Mouse (Mus musculus): ENCODE results near the gene Adat1. TPM values are rescaled to one million over a fixed set of nuclear protein-coding genes. Genes with fewer than 3 reads are reported as not detected.

The Adat1 gene
- polyA plus RNA-seq, 1 experiment from 2014 or later = 13.9 TPM

DNA sequence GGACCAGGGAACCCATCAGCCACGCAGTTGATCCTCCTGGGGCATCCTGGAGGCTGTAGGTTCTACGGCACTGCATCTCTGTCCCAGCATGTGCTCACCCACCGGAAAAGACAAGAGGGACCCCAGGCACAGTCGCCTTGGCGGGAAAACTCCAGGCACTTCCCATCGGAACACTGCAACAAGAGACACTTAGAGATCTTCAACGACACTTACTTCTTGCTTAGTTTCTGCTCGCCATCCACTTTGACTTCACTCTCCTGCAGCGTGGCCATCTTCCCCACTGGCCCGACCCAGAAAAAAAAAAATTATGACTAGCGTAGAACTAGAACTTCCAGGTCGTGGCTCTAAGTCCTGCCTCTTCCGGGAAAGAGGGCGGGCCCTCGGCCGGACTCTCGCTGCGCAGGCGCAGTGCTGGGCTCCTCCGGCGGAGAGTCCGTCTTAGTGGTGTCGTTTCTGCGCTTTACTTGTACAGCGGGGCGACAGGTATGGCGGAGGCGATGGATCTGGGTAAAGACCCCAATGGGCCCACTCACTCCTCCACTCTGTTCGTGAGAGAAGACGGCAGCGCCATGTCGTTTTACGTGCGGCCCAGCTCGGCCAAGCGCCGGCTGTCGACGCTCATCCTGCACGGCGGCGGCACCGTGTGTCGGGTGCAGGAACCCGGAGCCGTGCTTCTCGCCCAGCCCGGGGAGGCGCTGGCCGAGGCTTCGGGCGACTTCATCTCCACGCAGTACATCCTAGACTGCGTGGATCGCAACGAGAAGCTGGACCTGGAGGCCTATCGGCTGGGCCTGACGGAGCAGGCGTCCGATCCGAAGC is 19.1 kb upstream of the Adat1 start, which contains the start of the genes Kars and Terf2ip:
Gene Kars (minus strand): TSS at position 327 of the 819 bp plus-strand sequence.
Gene Terf2ip (plus strand): TSS at position 402 of the 819 bp plus-strand sequence.
- Histone ChIP-seq H3K27ac (replicated peaks; ENCODE audit: low read depth, low read length) (peak within 1 kb of the TSS; percentile 59), H3K4me3 (ENCODE audit: low read depth, low read length) (peak within 1 kb of the TSS; percentile 75), H3K4me1 (ENCODE audit: control insufficient read depth, insufficient read depth, low read length) (peaks cover 12% of the 10 kb centered on the region), H3K4me2 (ENCODE audit: low read depth, severe bottlenecking) (peak within 1 kb of the TSS; percentile 92), H3K9ac (ENCODE audit: low read length) (peak within 1 kb of the TSS; percentile 86), H3K27me3 (ENCODE audit: control insufficient read depth, insufficient read depth, low read length) (no peaks in the 10 kb centered on the region), H3K9me3 (ENCODE audit: control insufficient read depth, low read length) (no peaks in the 10 kb centered on the region), H3K36me3 (ENCODE audit: control insufficient read depth, insufficient read depth, low read length) (no peaks in the 10 kb centered on the region)
- peak; percentile 90 for ATAC-seq (ENCODE audit: insufficient number of reproducible peaks, low FRiP score, low TSS enrichment, low read depth)
- peak; percentile 94 for DNase-seq (ENCODE audit: low spot score)
- WGBS = under 1% methylated on average over 61 of the region's 61 CpGs

DNA sequence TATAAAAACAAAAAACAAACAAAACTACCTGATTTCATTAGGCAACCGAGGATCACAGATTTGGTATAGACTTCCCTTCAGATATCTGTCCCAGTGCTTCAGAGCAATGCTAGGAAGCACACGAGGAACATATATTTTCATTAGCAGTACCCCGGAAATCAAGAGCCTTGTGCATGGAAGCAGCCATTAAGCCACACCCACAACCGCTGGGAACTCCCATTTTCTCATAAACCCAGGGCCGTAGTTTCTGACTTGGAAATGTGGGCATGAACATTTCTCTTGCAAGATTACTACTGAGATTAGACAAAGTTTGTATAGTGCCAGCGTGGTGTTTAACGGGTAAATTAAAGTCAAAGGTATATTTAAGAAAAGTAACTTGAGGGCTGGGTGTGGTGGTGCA is 17.5 kb upstream of the Adat1 start:
- Histone ChIP-seq H3K36me3 (ENCODE audit: control insufficient read depth, insufficient read depth, low read length) (peaks cover 9% of the 10 kb centered on the region; the same call in 1 of the 2 replicates), H3K9ac (ENCODE audit: low read length) (no peak overlapping the region), H3K27ac (replicated peaks; ENCODE audit: low read depth, low read length) (no peak overlapping the region), H3K4me3 (ENCODE audit: low read depth, low read length) (no peak overlapping the region), H3K27me3 (ENCODE audit: control insufficient read depth, insufficient read depth, low read length) (no peaks in the 10 kb centered on the region), H3K9me3 (ENCODE audit: control insufficient read depth, low read length) (no peaks in the 10 kb centered on the region), H3K4me2 (ENCODE audit: low read depth, severe bottlenecking) (no peak overlapping the region), H3K4me1 (ENCODE audit: control insufficient read depth, insufficient read depth, low read length) (peaks cover 12% of the 10 kb centered on the region)
- ATAC-seq (ENCODE audit: insufficient number of reproducible peaks, low FRiP score, low TSS enrichment, low read depth) (no peak), DNase-seq (ENCODE audit: low spot score) (no peak)
- WGBS = 87% methylated on average over 7 of the region's 7 CpGs

- no peak for ATAC-seq (ENCODE audit: insufficient number of reproducible peaks, low FRiP score, low TSS enrichment, low read depth)
- no peak overlapping the region for H3K27ac ChIP-seq (replicated peaks; ENCODE audit: low read depth, low read length)
- peaks cover 7% of the 10 kb centered on the region for H3K4me1 ChIP-seq (ENCODE audit: control insufficient read depth, insufficient read depth, low read length)
- H3K27me3 ChIP-seq (ENCODE audit: control insufficient read depth, insufficient read depth, low read length) = no peaks in the 10 kb centered on the region
- H3K4me3 ChIP-seq (ENCODE audit: low read depth, low read length) = no peak overlapping the region
- 94% methylated on average over 2 of the region's 2 CpGs for WGBS
- no peaks in the 10 kb centered on the region for H3K9me3 ChIP-seq (ENCODE audit: control insufficient read depth, low read length)
- DNase-seq (ENCODE audit: low spot score) = no peak
- no peak overlapping the region for H3K9ac ChIP-seq (ENCODE audit: low read length)
- H3K4me2 ChIP-seq (ENCODE audit: low read depth, severe bottlenecking) = no peak overlapping the region
- peaks cover 16% of the 10 kb centered on the region for H3K36me3 ChIP-seq (ENCODE audit: control insufficient read depth, insufficient read depth, low read length)
These were observed 15.6 kb upstream of the Adat1 start for GRCm38 (mm10) chr8:112007669-112008068.

DNA sequence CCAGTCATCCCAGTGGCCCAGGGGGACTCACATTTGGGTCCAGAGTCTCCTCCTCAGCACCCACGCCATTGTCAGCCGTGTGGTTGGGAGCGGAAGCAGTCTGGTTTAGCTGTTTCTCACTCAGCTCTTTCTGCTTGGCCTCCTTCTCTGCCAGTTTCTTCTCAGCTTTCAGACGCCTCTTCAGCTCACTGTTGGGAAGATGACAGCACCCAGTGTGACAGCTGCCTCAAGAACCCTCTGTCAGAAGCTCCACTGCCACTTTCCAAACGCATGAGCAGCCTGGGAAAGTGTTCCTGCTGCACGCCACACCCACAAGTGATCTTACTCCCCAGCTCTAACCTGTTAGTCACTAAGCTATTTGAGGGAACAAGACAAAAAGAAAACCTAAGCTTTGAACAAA is 13.5 kb upstream of the Adat1 start:
- H3K27me3 ChIP-seq (ENCODE audit: control insufficient read depth, insufficient read depth, low read length) = no peaks in the 10 kb centered on the region
- H3K4me3 ChIP-seq (ENCODE audit: low read depth, low read length) = no peak overlapping the region
- WGBS = 91% methylated on average over 6 of the region's 6 CpGs
- H3K4me1 ChIP-seq (ENCODE audit: control insufficient read depth, insufficient read depth, low read length) = peaks cover 6% of the 10 kb centered on the region
- no peaks in the 10 kb centered on the region for H3K9me3 ChIP-seq (ENCODE audit: control insufficient read depth, low read length)
- ATAC-seq (ENCODE audit: insufficient number of reproducible peaks, low FRiP score, low TSS enrichment, low read depth) (no peak), DNase-seq (ENCODE audit: low spot score) (no peak)
- H3K27ac ChIP-seq (replicated peaks; ENCODE audit: low read depth, low read length) = no peak overlapping the region
- H3K9ac ChIP-seq (ENCODE audit: low read length) = no peak overlapping the region
- peaks cover 31% of the 10 kb centered on the region for H3K36me3 ChIP-seq (ENCODE audit: control insufficient read depth, insufficient read depth, low read length)
- no peak overlapping the region for H3K4me2 ChIP-seq (ENCODE audit: low read depth, severe bottlenecking)

DNA sequence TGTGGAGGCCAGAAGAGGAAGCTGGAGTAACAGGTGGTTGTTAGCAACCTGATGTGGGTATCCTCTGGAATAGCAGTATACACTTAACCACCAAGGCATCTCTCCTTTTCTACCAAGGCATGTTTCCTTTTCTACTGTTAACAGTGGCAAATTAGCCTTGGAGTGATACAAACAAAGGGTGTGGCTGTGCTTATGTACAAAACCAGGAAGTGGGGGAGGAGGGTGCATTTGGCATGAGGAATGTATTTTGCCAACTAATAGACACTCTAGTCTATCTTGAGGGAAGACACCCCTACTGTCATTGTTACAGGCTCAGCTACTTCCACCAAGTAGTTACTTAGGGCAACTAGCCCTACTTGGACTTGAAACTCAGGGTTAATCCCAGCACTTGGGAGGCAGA is 12.7 kb upstream of the Adat1 start:
- no peaks in the 10 kb centered on the region for H3K9me3 ChIP-seq (ENCODE audit: control insufficient read depth, low read length)
- H3K27ac ChIP-seq (replicated peaks; ENCODE audit: low read depth, low read length) = no peak overlapping the region
- no peak overlapping the region for H3K4me2 ChIP-seq (ENCODE audit: low read depth, severe bottlenecking)
- H3K9ac ChIP-seq (ENCODE audit: low read length) = no peak overlapping the region
- DNase-seq (ENCODE audit: low spot score) (no peak), ATAC-seq (ENCODE audit: insufficient number of reproducible peaks, low FRiP score, low TSS enrichment, low read depth) (no peak)
- H3K4me1 ChIP-seq (ENCODE audit: control insufficient read depth, insufficient read depth, low read length) = no peaks in the 10 kb centered on the region
- H3K4me3 ChIP-seq (ENCODE audit: low read depth, low read length) = no peak overlapping the region
- no peaks in the 10 kb centered on the region for H3K27me3 ChIP-seq (ENCODE audit: control insufficient read depth, insufficient read depth, low read length)
- H3K36me3 ChIP-seq (ENCODE audit: control insufficient read depth, insufficient read depth, low read length) = peaks cover 40% of the 10 kb centered on the region

DNA sequence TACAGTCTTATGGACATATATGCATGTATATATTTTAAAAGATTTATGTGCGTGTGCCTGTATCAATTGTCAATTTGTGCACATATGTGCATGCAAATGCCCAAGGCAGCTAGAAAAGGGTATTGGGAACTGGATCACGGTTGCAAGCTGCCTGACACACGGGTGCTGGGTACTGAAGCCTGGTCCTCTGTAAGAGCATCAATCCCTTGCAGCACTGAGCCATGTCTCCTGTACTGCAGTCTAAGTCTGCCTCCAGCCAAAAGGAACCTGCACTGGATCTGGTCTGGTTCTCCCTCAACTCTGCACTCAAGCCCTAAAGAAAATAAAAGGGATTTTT is 569 bp upstream of the Adat1 start:
- no peaks in the 10 kb centered on the region for H3K4me1 ChIP-seq (ENCODE audit: control insufficient read depth, insufficient read depth, low read length)
- H3K27ac ChIP-seq (replicated peaks; ENCODE audit: low read depth, low read length) = no peak overlapping the region
- no peaks in the 10 kb centered on the region for H3K27me3 ChIP-seq (ENCODE audit: control insufficient read depth, insufficient read depth, low read length)
- DNase-seq (ENCODE audit: low spot score) = no peak
- 0 out of 2 replicates have a peak, but pooled peaks have one; percentile 2 for ATAC-seq (ENCODE audit: insufficient number of reproducible peaks, low FRiP score, low TSS enrichment, low read depth)
- no peaks in the 10 kb centered on the region for H3K9me3 ChIP-seq (ENCODE audit: control insufficient read depth, low read length)
- H3K9ac ChIP-seq (ENCODE audit: low read length) = no peak overlapping the region
- no peak overlapping the region for H3K4me3 ChIP-seq (ENCODE audit: low read depth, low read length)
- no peak overlapping the region for H3K4me2 ChIP-seq (ENCODE audit: low read depth, severe bottlenecking)
- WGBS = 73% methylated on average over 3 of the region's 3 CpGs
- H3K36me3 ChIP-seq (ENCODE audit: control insufficient read depth, insufficient read depth, low read length) = peaks cover 17% of the 10 kb centered on the region

DNA sequence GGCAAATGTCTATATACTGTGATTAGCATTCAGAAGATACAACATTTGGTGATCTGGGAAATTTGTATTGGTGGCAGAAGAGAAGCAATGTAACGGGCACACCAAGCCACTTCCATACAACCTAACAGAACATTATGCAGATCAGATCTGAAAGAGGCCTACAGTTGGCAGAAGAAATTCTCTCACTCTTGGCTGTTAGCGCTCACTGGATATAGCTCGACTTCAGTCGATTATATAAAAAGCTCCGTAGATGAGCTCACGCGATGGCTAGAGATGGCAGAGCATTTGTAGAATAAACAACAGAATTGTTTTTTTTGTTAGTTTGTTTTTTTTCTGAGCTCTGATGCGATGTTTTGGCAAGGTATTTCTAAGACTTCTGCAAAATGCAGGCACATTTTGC is 824 bp downstream of the Adat1 start:
- Histone ChIP-seq H3K27ac (replicated peaks; ENCODE audit: low read depth, low read length) (no peak overlapping the region), H3K9me3 (ENCODE audit: control insufficient read depth, low read length) (no peaks in the 10 kb centered on the region), H3K9ac (ENCODE audit: low read length) (no peak overlapping the region; the same call in 1 of the 2 replicates), H3K27me3 (ENCODE audit: control insufficient read depth, insufficient read depth, low read length) (no peaks in the 10 kb centered on the region), H3K4me2 (ENCODE audit: low read depth, severe bottlenecking) (peak overlapping the region; percentile 51), H3K36me3 (ENCODE audit: control insufficient read depth, insufficient read depth, low read length) (peaks cover 13% of the 10 kb centered on the region), H3K4me3 (ENCODE audit: low read depth, low read length) (peak overlapping the region; percentile 82), H3K4me1 (ENCODE audit: control insufficient read depth, insufficient read depth, low read length) (no peaks in the 10 kb centered on the region)
- 68% methylated on average over 8 of the region's 8 CpGs for WGBS
- DNase-seq (ENCODE audit: low spot score) (no peak), ATAC-seq (ENCODE audit: insufficient number of reproducible peaks, low FRiP score, low TSS enrichment, low read depth) (no peak)

GRCm38 (mm10) chr8:111989911-111990310 is 2.2 kb downstream of the Adat1 start:
- H3K4me1 ChIP-seq (ENCODE audit: control insufficient read depth, insufficient read depth, low read length) = no peaks in the 10 kb centered on the region
- no peak overlapping the region for H3K27ac ChIP-seq (replicated peaks; ENCODE audit: low read depth, low read length)
- H3K27me3 ChIP-seq (ENCODE audit: control insufficient read depth, insufficient read depth, low read length) = no peaks in the 10 kb centered on the region
- WGBS = 25% methylated on average over 7 of the region's 7 CpGs
- no peak overlapping the region for H3K4me2 ChIP-seq (ENCODE audit: low read depth, severe bottlenecking)
- peak; percentile 91 for DNase-seq (ENCODE audit: low spot score)
- no peaks in the 10 kb centered on the region for H3K9me3 ChIP-seq (ENCODE audit: control insufficient read depth, low read length)
- H3K36me3 ChIP-seq (ENCODE audit: control insufficient read depth, insufficient read depth, low read length) = peaks cover 10% of the 10 kb centered on the region
- no peak overlapping the region for H3K9ac ChIP-seq (ENCODE audit: low read length)
- H3K4me3 ChIP-seq (ENCODE audit: low read depth, low read length) = no peak overlapping the region
- no peak for ATAC-seq (ENCODE audit: insufficient number of reproducible peaks, low FRiP score, low TSS enrichment, low read depth)
